Mouse (Mus musculus): ENCODE data around the gene Wdr73. TPM values are rescaled to one million over a fixed set of nuclear protein-coding genes. Genes with fewer than 3 reads are reported as not detected.

Wdr73 gene
- polyA plus RNA-seq, 1 experiment from 2014 or later = 34.6 TPM

GRCm38 (mm10) chr7:80917916-80918465 lies 16.9 kb upstream of the Wdr73 start:
- WGBS = 88% methylated on average over 4 of the region's 4 CpGs
- H3K9me3 ChIP-seq = no peaks in the 10 kb centered on the region
- no peak overlapping the region for H3K27ac ChIP-seq
- no peak overlapping the region for H3K4me3 ChIP-seq
- H3K4me1 ChIP-seq = no peaks in the 10 kb centered on the region
- H3K4me2 ChIP-seq (replicated peaks) = no peak overlapping the region
- no peak for ATAC-seq (ENCODE audit: insufficient number of reproducible peaks, insufficient read depth, low FRiP score, low TSS enrichment)
- H3K36me3 ChIP-seq = peaks cover 77% of the 10 kb centered on the region
- H3K27me3 ChIP-seq = no peaks in the 10 kb centered on the region
- no peak overlapping the region for H3K9ac ChIP-seq

- Histone ChIP-seq H3K9me3 (no peaks in the 10 kb centered on the region), H3K27ac (no peak overlapping the region), H3K27me3 (no peaks in the 10 kb centered on the region), H3K9ac (no peak overlapping the region), H3K4me1 (no peaks in the 10 kb centered on the region), H3K4me3 (no peak overlapping the region), H3K36me3 (peaks cover 67% of the 10 kb centered on the region), H3K4me2 (replicated peaks) (no peak overlapping the region)
- 79% methylated on average over 8 of the region's 8 CpGs for WGBS
- ATAC-seq (ENCODE audit: insufficient number of reproducible peaks, insufficient read depth, low FRiP score, low TSS enrichment) = no peak
Observed at GRCm38 (mm10) chr7:80912496-80912895, 11.4 kb upstream of the Wdr73 start.

- 77% methylated on average over 7 of the region's 7 CpGs for WGBS
- Histone ChIP-seq H3K4me2 (replicated peaks) (no peak overlapping the region), H3K36me3 (peaks cover 63% of the 10 kb centered on the region), H3K4me1 (no peaks in the 10 kb centered on the region), H3K4me3 (no peak overlapping the region), H3K27ac (no peak overlapping the region), H3K9ac (no peak overlapping the region), H3K27me3 (no peaks in the 10 kb centered on the region), H3K9me3 (no peaks in the 10 kb centered on the region)
- no peak for ATAC-seq (ENCODE audit: insufficient number of reproducible peaks, insufficient read depth, low FRiP score, low TSS enrichment)
Observed at GRCm38 (mm10) chr7:80911053-80911452, 10.0 kb upstream of the Wdr73 start.

- Histone ChIP-seq H3K4me3 (peak within 1 kb of the TSS; percentile 47), H3K4me2 (replicated peaks) (peak within 1 kb of the TSS; percentile 94), H3K9ac (peak within 1 kb of the TSS; percentile 65), H3K4me1 (peaks cover 23% of the 10 kb centered on the region), H3K27me3 (no peaks in the 10 kb centered on the region), H3K9me3 (no peaks in the 10 kb centered on the region), H3K27ac (0 out of 2 replicates have a peak within 1 kb of the TSS, but pooled peaks have one; percentile 0), H3K36me3 (peaks cover 16% of the 10 kb centered on the region)
- WGBS = 3% methylated on average over 19 of the region's 19 CpGs
- ATAC-seq (ENCODE audit: insufficient number of reproducible peaks, insufficient read depth, low FRiP score, low TSS enrichment) = peak; percentile 52; the same call in 1 of the 2 replicates
Observed at GRCm38 (mm10) chr7:80904921-80905515, 3.9 kb upstream of the Wdr73 start, which contains the start of gene Nmb. Nmb (minus strand) TSS chr7:80905076.

GRCm38 (mm10) chr7:80903625-80904422 lies 2.8 kb upstream of the Wdr73 start:
- no peak for ATAC-seq (ENCODE audit: insufficient number of reproducible peaks, insufficient read depth, low FRiP score, low TSS enrichment)
- H3K4me2 ChIP-seq (replicated peaks) = peak overlapping the region; percentile 94
- H3K27me3 ChIP-seq = no peaks in the 10 kb centered on the region
- peaks cover 12% of the 10 kb centered on the region for H3K36me3 ChIP-seq
- no peak overlapping the region for H3K27ac ChIP-seq
- H3K9me3 ChIP-seq = no peaks in the 10 kb centered on the region
- WGBS = 80% methylated on average over 11 of the region's 11 CpGs
- H3K4me1 ChIP-seq = peaks cover 24% of the 10 kb centered on the region
- H3K9ac ChIP-seq = peak overlapping the region; percentile 65
- H3K4me3 ChIP-seq = no peak overlapping the region

- no peak for ATAC-seq (ENCODE audit: insufficient number of reproducible peaks, insufficient read depth, low FRiP score, low TSS enrichment)
- H3K27me3 ChIP-seq = no peaks in the 10 kb centered on the region
- H3K4me1 ChIP-seq = peaks cover 24% of the 10 kb centered on the region
- peak overlapping the region; percentile 84 for H3K4me2 ChIP-seq (replicated peaks)
- H3K4me3 ChIP-seq = peak overlapping the region; percentile 76
- H3K27ac ChIP-seq = peak overlapping the region; percentile 68
- 34% methylated on average over 15 of the region's 15 CpGs for WGBS
- peak overlapping the region; percentile 72 for H3K9ac ChIP-seq
- H3K36me3 ChIP-seq = peaks cover 24% of the 10 kb centered on the region
- no peaks in the 10 kb centered on the region for H3K9me3 ChIP-seq
Observed at GRCm38 (mm10) chr7:80901541-80902274, 639 bp upstream of the Wdr73 start.

- Histone ChIP-seq H3K4me2 (replicated peaks) (no peak overlapping the region), H3K9ac (no peak overlapping the region), H3K36me3 (peaks cover 49% of the 10 kb centered on the region), H3K9me3 (no peaks in the 10 kb centered on the region), H3K27ac (no peak overlapping the region), H3K27me3 (no peaks in the 10 kb centered on the region), H3K4me3 (no peak overlapping the region), H3K4me1 (peaks cover 13% of the 10 kb centered on the region)
- WGBS = 83% methylated on average over 4 of the region's 4 CpGs
- no peak for ATAC-seq (ENCODE audit: insufficient number of reproducible peaks, insufficient read depth, low FRiP score, low TSS enrichment)
Observed at GRCm38 (mm10) chr7:80897721-80898120, 3.3 kb downstream of the Wdr73 start.

GRCm38 (mm10) chr7:80897134-80897533 lies 3.9 kb downstream of the Wdr73 start:
- H3K4me2 ChIP-seq (replicated peaks) = no peak overlapping the region
- no peak overlapping the region for H3K9ac ChIP-seq
- H3K4me3 ChIP-seq = no peak overlapping the region
- H3K27me3 ChIP-seq = no peaks in the 10 kb centered on the region
- no peak overlapping the region for H3K27ac ChIP-seq
- 93% methylated on average over 7 of the region's 7 CpGs for WGBS
- peaks cover 13% of the 10 kb centered on the region for H3K4me1 ChIP-seq
- no peak for ATAC-seq (ENCODE audit: insufficient number of reproducible peaks, insufficient read depth, low FRiP score, low TSS enrichment)
- H3K36me3 ChIP-seq = peaks cover 55% of the 10 kb centered on the region
- H3K9me3 ChIP-seq = no peaks in the 10 kb centered on the region

GRCm38 (mm10) chr7:80894815-80895519 lies 6.1 kb downstream of the Wdr73 start:
- Histone ChIP-seq H3K9me3 (no peaks in the 10 kb centered on the region), H3K4me3 (no peak overlapping the region), H3K27ac (no peak overlapping the region), H3K36me3 (peaks cover 73% of the 10 kb centered on the region), H3K27me3 (no peaks in the 10 kb centered on the region), H3K4me1 (peaks cover under 1% of the 10 kb centered on the region), H3K9ac (no peak overlapping the region), H3K4me2 (replicated peaks) (no peak overlapping the region)
- 92% methylated on average over 14 of the region's 14 CpGs for WGBS
- no peak for ATAC-seq (ENCODE audit: insufficient number of reproducible peaks, insufficient read depth, low FRiP score, low TSS enrichment)

- ATAC-seq (ENCODE audit: insufficient number of reproducible peaks, insufficient read depth, low FRiP score, low TSS enrichment) = no peak
- no peak overlapping the region for H3K4me3 ChIP-seq
- no peak overlapping the region for H3K9ac ChIP-seq
- peaks cover 5% of the 10 kb centered on the region; the same call in 1 of the 2 replicates for H3K4me1 ChIP-seq
- no peaks in the 10 kb centered on the region for H3K9me3 ChIP-seq
- peaks cover 74% of the 10 kb centered on the region for H3K36me3 ChIP-seq
- no peaks in the 10 kb centered on the region for H3K27me3 ChIP-seq
- WGBS = 89% methylated on average over 7 of the region's 7 CpGs
- no peak overlapping the region for H3K4me2 ChIP-seq (replicated peaks)
- H3K27ac ChIP-seq = no peak overlapping the region
Observed at GRCm38 (mm10) chr7:80894196-80894595, 6.9 kb downstream of the Wdr73 start.

- Histone ChIP-seq H3K27me3 (no peaks in the 10 kb centered on the region), H3K36me3 (peaks cover 72% of the 10 kb centered on the region), H3K9ac (no peak overlapping the region), H3K4me1 (peaks cover 10% of the 10 kb centered on the region; the same call in 1 of the 2 replicates), H3K4me2 (replicated peaks) (no peak overlapping the region), H3K27ac (no peak overlapping the region), H3K4me3 (no peak overlapping the region), H3K9me3 (no peaks in the 10 kb centered on the region)
- ATAC-seq (ENCODE audit: insufficient number of reproducible peaks, insufficient read depth, low FRiP score, low TSS enrichment) = no peak
- WGBS = 81% methylated on average over 6 of the region's 6 CpGs
Observed at GRCm38 (mm10) chr7:80893753-80894129, 7.3 kb downstream of the Wdr73 start.

All from embryonic facial prominence, embryonic 12.5 days (tissue).